Mouse (Mus musculus): ENCODE data around the gene Klhdc9.

DNA sequence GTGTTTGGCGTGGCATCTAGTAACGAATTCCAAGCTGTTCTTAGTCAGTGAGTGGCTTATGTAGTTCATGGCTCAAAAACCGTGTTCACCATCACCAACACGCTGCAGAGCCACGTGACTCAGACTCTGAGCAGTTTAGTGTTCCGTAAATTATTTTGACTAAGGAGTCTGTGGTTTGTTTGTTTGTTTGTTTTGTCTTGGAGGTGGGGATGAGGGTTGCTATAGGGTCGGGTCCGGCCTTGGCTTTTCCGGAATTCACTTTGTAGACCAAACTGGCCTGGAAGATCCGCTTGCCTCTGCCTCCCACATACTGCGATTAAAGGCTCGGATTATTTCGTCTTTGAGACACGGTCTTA, 14.5 kb downstream of the Klhdc9 start:
- TF ChIP-seq GATA1 (IDR thresholded peaks at IDR 0.05; ENCODE audit: borderline replicate concordance, low read length), result no peak
- no peak for TF ChIP-seq FLI1 (IDR thresholded peaks at IDR 0.05; ENCODE audit: low read length)

Data from megakaryocyte, embryonic 14.5 days (primary cell).